Mouse (Mus musculus): ENCODE data around the gene Zfand2b.

Zfand2b gene

DNA sequence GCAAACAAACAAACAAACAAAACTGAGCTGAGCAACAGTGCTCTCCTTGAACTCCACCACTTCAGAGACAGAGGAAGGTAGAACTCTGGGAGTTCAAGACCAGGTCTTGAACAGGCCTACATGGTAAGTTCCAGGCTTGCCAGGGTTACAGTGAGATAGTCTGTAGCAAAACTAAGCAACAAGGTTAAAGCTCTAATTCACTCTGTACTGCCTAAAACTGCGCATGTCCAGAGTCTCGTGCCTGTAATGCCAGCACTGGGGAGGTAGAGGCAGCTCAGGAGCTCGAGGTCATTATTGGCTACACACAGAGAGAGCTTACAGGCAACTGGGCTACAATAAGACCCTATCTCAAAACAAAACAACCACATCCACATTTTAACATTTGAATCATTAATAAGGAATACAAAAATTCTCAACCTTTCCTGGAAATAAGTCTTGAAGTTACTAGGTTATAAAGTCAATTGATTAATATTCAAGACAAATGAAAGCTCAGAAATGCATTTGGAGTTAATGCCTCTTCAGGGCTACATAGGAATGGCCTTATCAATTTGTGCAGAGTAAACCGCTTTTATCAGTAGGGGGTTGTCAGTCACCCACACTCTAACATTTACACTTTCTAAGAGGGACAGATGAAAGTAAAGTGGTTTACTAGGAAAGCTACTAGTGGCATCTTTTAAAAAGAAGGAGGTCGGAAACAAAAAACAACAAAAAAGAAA lies 8.7 kb upstream of the Zfand2b start:
- peak; percentile 74 for DNase-seq (ENCODE audit: low spot score)

DNA sequence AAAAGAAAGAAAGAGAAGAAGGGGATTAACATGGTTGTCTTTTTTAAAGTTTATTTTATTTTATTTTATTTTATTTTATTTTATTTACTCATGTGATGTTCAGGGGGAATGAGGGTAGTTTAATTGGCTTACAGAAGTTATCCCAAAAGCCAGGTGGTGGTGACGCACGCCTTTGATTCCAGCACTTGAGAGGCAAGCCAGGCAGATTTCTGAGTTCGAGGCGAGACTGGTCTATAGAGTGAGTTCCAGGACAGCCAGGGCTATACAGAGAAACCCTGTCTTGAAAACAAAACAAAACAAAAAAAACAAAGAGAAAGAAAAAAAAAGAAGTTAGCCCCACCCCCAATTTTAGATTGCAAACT lies 8.2 kb upstream of the Zfand2b start:
- peak; percentile 55 for DNase-seq (ENCODE audit: low spot score)

DNA sequence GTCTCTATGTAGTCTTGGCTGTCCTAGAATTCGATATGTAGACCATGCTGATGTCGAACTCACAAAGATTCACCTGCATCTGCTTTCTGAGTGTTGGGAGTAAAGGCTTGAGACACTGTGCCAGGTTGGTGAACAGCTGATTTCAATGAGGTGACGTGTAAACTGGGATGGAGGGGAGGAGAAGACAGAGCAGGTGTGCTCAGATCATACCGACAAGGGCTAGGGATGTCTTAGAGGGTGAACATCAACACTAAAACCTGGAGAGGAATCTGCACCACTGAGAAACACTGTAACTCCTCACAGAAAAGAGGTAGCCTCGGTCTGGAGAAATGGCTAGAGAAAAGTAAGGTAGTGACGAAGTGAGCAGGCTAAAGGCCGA lies 364 bp upstream of the Zfand2b start:
- DNase-seq (ENCODE audit: low spot score), result no peak

DNA sequence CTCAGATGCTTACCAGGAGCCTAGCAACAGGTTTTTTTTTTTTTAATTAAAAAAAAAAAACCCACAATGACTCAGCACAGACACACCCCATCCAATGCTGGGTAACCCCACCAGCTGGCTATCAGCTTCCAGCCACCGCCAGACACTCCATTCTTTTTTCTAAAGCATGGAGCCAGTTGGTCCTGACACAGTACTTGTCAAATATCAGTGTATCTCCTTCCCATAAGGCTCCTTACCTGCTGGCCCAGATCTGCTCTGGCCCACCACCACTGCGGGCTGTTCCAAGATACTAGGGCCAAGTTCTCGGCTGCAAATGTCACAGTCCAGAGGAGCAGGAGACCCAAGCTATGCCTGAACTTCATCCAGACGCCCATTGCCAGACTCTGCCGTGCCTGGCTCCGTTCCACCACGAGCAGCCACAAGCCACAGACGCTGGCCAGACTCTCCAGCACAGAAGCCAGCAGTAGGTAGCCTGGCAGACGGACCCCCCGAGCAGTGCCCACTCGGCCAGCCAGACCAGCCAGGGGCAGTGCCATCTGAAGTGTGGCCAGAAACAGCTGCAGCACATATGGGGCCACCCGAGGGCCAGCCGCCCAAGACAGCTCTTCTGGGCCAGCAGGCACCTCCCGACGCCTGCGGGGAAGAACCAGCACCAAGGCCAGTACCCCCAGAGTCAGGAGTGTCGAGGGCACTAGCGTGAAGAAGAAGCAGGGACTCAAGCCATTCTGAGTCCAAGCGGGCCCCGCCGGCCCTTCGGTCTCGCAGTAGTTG lies 11.1 kb downstream of the Zfand2b start:
- DNase-seq (ENCODE audit: low spot score), result peak; percentile 86

GRCm38 (mm10) chr1:75180105-75180590 lies 11.7 kb downstream of the Zfand2b start, which contains the start of gene Abcb6:
TSS of gene Abcb6 (minus strand) at chr1:75180392.
- peak; percentile 94 for DNase-seq (ENCODE audit: low spot score)

DNA sequence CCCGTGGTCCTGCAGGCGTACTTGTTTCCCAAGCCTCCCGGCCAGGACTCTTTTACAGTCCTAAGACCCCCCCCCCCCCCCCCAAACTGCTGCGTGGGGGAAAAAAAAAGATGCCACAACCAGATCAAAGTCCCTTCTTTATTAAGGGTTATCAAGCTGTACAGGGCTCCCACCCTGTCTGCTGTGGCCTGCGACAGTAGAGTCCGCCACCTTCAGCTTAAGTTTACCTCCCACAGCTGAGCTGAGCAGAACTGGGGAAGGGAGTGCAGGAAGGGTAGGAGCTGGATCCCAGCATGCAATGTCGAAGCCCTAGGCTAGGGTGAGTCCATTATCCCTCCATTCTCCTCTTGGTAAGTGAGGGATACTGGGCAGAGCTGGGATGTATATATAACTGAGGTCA lies 12.3 kb downstream of the Zfand2b start:
- no peak for DNase-seq (ENCODE audit: low spot score)

DNA sequence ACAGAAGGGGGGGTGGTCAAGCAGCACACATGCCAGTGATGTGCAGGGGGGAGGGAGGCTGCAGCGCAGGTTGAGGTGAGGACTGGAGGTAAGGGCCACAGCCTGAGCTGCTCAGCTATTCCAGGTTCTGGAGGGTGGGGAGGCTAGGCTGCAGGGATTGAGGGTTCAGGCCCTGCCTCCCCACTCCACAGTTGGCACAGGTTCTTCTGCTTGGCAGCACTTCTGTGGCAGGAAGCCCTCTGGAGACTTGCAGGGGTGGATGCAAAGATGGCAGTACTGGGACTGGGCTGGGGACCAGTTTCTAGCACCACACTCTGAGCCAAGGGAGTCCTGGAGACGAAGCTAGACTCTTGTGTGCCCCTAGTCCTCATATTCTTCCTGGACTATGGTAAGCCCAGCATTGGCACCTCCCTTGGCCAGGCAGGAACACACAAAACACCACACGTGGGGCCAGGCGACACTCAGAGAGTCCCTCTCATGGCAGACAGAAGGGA lies 13.0 kb downstream of the Zfand2b start:
- no peak for DNase-seq (ENCODE audit: low spot score)

GRCm38 (mm10) chr1:75182160-75182559 lies 13.7 kb downstream of the Zfand2b start:
- DNase-seq (ENCODE audit: low spot score), result no peak

DNA sequence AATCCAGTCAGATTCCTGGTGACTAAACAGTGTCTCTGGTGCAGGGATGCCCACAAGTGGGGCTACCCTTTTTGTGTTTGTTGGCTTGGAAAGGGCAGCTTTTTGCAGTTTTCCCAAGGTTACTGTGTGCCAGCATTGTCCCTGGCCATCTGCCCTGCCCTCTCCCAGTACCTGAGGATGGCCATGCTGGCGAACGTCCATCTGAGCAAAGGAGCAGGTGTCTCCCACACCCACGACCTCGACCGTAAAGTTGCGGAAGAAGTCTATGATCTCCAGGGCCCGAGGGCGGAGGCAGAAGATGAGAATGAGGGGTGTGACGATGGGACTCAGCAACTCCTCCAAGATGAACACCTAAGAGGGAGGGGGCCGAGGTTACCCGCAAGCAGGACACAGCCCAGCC lies 17.0 kb downstream of the Zfand2b start:
- DNase-seq (ENCODE audit: low spot score), result no peak

- no peak for DNase-seq (ENCODE audit: low spot score)
These were observed 18.7 kb downstream of the Zfand2b start for GRCm38 (mm10) chr1:75187126-75187525.

DNA sequence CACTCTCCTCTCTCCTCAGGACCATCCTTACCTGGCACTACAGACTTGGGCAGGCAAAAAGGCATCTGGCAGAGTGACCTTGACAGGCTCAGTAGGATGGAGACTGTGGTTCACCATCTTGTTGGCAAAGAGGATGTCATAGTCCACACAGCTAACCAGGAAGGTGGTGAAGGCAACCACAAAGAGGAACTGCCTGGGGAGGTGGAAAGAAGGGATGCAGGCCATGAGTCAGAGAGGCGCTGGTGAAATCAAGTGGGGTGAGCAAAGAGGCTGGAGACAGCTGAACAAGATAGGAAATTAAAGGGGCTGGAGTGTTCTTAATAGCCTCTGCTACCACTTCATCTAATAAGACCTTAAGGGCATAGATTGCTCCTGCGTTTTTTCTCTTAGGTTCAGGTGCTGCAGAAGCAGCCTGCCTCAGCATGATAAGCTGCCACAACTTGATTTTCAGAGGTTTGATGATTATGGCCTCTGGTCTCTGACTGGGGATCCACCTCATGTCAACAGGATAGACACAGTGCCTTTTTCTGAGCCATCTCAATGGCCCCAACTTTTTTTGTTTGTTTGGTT lies 19.6 kb downstream of the Zfand2b start:
- DNase-seq (ENCODE audit: low spot score), result no peak

GRCm38 (mm10) chr1:75190577-75190976 lies 22.1 kb downstream of the Zfand2b start:
- no peak for DNase-seq (ENCODE audit: low spot score)

DNA sequence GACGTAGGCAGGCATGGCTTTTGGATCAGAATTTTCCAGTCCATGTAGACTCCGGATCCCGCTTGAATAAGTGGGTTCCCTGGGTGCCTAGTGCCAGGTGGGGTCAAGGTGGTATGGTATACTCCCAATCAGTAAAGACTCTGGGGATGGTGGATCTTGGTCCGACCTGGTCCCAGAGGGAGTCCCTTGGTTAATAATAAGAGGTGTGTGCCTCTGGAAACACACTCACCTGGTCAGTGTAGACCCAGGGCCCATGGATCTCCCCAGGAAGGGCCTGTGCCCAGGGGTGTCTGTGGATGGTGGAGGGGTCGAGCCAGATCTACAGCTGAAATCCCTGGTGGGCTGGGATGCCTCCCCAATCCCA lies 22.8 kb downstream of the Zfand2b start:
- DNase-seq (ENCODE audit: low spot score), result no peak

- DNase-seq (ENCODE audit: low spot score), result peak; percentile 97
These were observed 23.4 kb downstream of the Zfand2b start, which contains the start of the genes Ankzf1 and Atg9a for GRCm38 (mm10) chr1:75191622-75192402. TSS of gene Ankzf1 (plus strand) at chr1:75192151. TSS of gene Atg9a (minus strand) at chr1:75192196.

DNA sequence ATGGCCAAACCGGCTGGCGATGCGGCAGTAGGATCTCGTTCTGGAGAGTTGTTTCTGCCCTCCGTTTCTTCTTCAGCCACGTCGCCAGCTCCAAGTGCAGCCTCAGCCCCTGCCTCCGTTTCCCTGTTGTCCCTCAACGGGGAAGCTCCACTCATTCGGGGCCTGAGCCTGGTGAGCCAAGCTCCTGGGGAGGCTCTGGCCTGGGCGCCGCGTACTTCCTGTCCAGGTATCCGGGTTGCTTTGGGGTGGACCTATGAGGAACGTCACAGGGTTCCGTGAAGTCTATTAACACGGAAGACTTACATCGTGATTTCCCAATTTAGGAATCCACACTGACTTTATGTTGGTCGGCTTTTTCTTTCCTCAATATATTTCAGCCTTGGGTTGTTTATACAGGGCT lies 24.0 kb downstream of the Zfand2b start:
- no peak for DNase-seq (ENCODE audit: low spot score)

- DNase-seq (ENCODE audit: low spot score), result no peak
These were observed 32.8 kb downstream of the Zfand2b start for GRCm38 (mm10) chr1:75201236-75201635.

DNA sequence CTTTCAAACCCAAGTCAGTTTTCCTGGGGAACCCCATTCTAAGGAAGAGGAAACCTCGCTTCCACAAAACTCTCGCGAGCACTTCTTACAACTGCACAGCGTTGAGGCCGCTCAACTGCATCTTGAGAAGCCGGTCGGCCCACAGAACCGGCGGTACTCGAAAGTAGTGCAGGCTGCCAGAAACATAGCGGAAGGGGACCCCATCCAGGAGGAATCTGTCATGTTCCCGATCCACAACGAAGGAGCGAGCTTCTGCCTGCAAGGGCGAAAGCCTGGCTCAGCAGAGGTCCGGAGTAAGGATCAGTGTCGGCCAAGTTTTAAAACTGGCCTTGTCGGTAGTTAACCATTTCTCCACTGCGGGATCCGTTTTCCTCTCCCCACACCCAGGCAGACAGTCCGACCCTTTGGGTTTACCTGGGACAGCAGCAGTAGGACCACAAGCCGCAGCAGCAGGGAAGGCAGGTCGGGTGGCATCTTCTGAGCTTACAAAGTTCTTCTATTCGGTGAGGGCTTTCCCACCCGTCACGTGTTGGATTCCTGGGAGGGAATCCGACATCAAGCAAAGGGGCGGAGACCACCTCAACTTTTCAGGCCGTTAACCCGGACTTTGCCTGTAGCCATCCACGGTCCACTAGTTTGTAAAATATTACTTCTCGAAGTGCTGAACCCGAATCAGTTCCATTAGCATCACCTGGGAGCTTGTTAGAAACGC lies 40.7 kb downstream of the Zfand2b start:
- no peak for DNase-seq (ENCODE audit: low spot score)

DNA sequence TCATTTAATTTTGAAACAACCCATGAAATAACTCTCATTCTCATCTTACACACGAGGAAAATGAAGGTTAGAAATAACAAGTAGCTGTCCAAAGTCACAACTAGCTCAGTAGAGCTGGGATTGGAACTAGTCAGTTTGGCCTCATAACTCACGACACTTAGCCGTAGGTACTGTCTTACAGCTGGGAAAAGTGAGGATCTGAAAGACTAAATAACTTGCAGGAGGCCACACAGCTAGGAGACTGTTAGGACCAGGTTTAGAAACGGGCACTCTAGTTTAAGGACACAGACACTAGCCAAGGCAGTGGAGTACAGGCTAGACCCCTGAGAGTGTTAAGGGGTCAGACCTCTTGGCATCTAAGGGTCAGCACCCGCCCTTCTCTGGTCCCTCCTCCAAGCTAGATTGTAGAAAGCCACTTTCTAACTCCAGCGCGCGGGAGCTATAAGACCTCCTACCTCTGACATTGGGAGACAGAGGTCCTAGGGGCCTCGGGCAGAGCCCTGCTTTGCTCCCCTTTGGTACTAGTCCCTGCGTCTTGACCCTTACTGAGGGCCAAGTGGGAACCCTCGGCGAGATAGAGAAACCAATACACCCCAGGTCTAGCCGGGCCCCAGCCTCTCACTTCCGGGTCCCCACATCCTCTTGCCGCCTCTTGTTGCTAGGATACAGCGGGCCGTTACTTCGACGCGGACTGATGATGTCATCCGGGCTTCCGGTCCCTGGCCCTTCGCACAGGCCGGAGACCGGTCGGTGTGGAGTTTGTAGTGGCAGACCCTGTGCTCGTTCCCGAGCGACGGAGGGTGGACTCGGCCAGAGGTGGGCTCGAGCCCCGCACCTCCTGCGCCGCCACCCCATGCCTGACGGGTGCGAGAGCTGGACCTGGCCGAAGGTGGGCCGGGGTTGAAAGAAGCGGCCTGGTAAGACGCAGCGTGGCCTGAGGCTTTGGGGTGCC lies 42.0 kb downstream of the Zfand2b start, which contains the start of the genes Glb1l and Stk16:
Glb1l (minus strand) TSS at position 678 of the 952 bp plus-strand sequence.
Stk16 (plus strand) TSS at position 703 of the 952 bp plus-strand sequence.
- peak; percentile 98 for DNase-seq (ENCODE audit: low spot score)

DNA sequence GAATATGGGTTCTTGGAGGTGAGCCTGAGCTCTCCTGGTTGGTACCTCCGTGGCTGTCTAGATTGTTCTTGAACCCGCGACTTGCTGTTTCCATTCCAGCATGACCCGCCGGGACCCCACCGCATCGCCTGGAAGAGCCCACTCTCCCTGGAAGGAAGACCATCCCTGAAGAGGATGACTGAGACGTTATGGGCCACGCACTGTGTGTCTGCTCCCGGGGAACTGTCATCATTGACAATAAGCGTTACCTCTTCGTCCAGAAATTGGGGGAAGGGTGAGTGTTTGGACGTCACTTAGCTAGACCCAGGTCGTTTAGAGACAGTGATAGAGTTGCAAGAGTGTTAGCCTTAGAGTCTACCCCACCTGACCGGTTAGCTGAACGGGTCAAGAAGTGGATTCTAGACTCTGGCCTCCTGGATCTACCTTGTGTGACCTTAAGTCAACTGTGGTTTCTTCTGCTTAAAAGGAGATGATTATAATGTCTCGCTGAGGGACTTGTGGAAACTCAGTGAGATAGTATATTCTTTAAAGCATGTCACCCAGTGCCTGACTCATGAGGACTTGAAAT lies 42.8 kb downstream of the Zfand2b start:
- no peak for DNase-seq (ENCODE audit: low spot score)

GRCm38 (mm10) chr1:75212542-75212941 lies 44.1 kb downstream of the Zfand2b start:
- DNase-seq (ENCODE audit: low spot score), result no peak
